Mouse (Mus musculus) CH12.LX (cell line): ENCODE measurements at regions not wholly inside any gene's neighbourhood (a gene's known extent, or its start where the extent isn't known, plus 50 kb on each side); places are given as distances from the start of the nearest gene placed in this dataset.

ENCODE experiments used
- BHLHE40 ChIP-seq: IDR thresholded peaks from 2 replicates; pipeline ENCODE4 v1.6.1; 2011; ENCODE audit warnings: mild to moderate bottlenecking, low read depth, low read length, improper control_type of control experiment
- CTCF ChIP-seq, 2 experiments: IDR thresholded peaks in 1 of 2; conservative IDR thresholded peaks in 1 of 2; 2 replicates each; pipeline ENCODE4 v1.5.1; 2011 to 2012; ENCODE audit warnings: low read depth in 2 of 2, low read length in 2 of 2, improper control_type of control experiment in 1 of 2, inconsistent platforms in 1 of 2, mild to moderate bottlenecking in 1 of 2, moderate library complexity in 1 of 2
- EP300 ChIP-seq: IDR thresholded peaks from 2 replicates; pipeline ENCODE4 v1.6.1; 2011; ENCODE audit warnings: low read length, improper control_type of control experiment
- IRF4 ChIP-seq: IDR thresholded peaks from 2 replicates; pipeline ENCODE4 v1.6.1; 2014; ENCODE audit warnings: low read depth, mild to moderate bottlenecking, inconsistent platforms, low read length, improper control_type of control experiment
- JUN ChIP-seq: IDR thresholded peaks from 2 replicates; pipeline ENCODE4 v1.6.1; 2011; ENCODE audit warnings: low read depth, mild to moderate bottlenecking, low read length, improper control_type of control experiment, moderate library complexity; ENCODE audit not compliant: insufficient read depth
- NRF1 ChIP-seq: IDR thresholded peaks from 2 replicates; pipeline ENCODE4 v1.6.1; 2014; ENCODE audit warnings: low read depth, mild to moderate bottlenecking, inconsistent platforms, low read length, improper control_type of control experiment, moderate library complexity
- POLR2AphosphoS2 ChIP-seq: IDR thresholded peaks from 2 replicates; pipeline ENCODE4 v1.6.1; 2011; ENCODE audit warnings: low read depth, low read length, improper control_type of control experiment
- TCF12 ChIP-seq: IDR thresholded peaks from 2 replicates; pipeline ENCODE4 v1.6.1; 2014; ENCODE audit warnings: low read depth, mild to moderate bottlenecking, inconsistent platforms, low read length, improper control_type of control experiment
- USF1 ChIP-seq: IDR thresholded peaks from 2 replicates; pipeline ENCODE4 v1.6.1; 2014; ENCODE audit warnings: low read depth, mild to moderate bottlenecking, inconsistent platforms, low read length, improper control_type of control experiment
- ZC3H11A ChIP-seq: IDR thresholded peaks from 2 replicates; pipeline ENCODE4 v1.6.1; 2012; ENCODE audit warnings: low read depth, mild to moderate bottlenecking, inconsistent platforms, low read length, improper control_type of control experiment
- ZNF384 ChIP-seq: IDR thresholded peaks from 2 replicates; pipeline ENCODE4 v1.6.1; 2012; ENCODE audit warnings: low read depth, low read length, improper control_type of control experiment, inconsistent platforms

DNA sequence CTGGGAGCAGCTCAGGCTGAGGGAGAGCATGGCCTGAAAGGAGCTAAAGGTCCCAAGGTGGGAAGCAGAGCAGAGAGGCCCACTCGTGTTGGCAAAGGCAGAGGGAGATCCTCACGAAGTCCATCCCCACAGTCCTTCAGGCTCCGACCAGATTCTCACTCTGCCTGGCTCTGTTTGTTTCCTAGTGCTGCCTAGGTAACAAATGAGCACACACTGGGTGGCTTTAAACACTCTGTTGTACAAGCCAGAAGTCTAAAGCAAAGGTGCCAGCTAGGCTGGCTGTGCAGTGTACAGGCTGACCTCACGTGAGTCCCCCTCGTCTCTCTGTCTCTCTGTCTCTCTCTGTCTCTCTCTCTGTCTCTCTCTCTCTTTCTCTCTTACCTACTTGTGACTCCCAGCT is 274.9 kb upstream of the Zmiz1 start:
- TF ChIP-seq ZC3H11A (no peak), EP300 (no peak), CTCF (conservative IDR thresholded peaks at IDR 0.05 in 1 of 2, IDR thresholded peaks at IDR 0.05 in 1 of 2; ENCODE audit: low read depth in 2 of 2, low read length in 2 of 2) (no peak), USF1 (no peak), IRF4 (no peak), TCF12 (no peak), JUN (no peak), ZNF384 (no peak), NRF1 (no peak), POLR2AphosphoS2 (no peak), BHLHE40 (no peak)
